Mouse (Mus musculus): ENCODE data around the gene 1700042G07Rik. TPM values are rescaled to one million over a fixed set of nuclear protein-coding genes. Genes with fewer than 3 reads are reported as not detected.

1700042G07Rik gene
- polyA plus RNA-seq, 1 experiment from 2014 or later = not detected

DNA sequence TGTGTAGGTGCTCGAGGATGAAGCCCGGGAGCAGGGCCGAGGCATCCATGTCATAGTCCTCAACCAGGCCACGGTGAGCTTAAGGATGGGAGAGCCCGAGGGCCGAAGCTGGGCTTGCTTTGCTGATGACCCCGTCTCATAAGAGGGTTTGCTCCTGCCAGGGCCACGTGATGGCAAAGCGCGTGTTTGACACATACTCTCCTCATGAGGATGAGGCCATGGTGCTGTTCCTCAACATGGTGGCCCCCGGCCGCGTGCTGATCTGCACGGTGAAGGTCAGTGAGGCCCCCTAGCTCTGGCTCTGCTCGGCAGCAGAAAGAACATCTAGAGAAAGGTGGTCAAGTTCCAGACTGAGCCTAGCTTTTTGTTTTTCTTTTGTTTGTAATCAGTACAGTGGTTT lies 20.5 kb upstream of the 1700042G07Rik start:
- H3K4me1 ChIP-seq (replicated peaks; ENCODE audit: control insufficient read depth, insufficient read depth, low read length) = peaks cover 9% of the 10 kb centered on the region
- no peak overlapping the region for H3K4me3 ChIP-seq (ENCODE audit: low read depth, low read length)
- H3K9ac ChIP-seq (ENCODE audit: low read length) = no peak overlapping the region
- no peaks in the 10 kb centered on the region for H3K9me3 ChIP-seq (ENCODE audit: control insufficient read depth, low read length)
- H3K27me3 ChIP-seq (replicated peaks; ENCODE audit: control insufficient read depth, insufficient read depth, low read length) = no peaks in the 10 kb centered on the region
- H3K27ac ChIP-seq (ENCODE audit: low read depth) = no peak overlapping the region
- peaks cover 57% of the 10 kb centered on the region for H3K36me3 ChIP-seq (ENCODE audit: control insufficient read depth, insufficient read depth, low read length)
- 95% methylated on average over 15 of the region's 15 CpGs for WGBS
- H3K4me2 ChIP-seq (ENCODE audit: low read length) = no peak overlapping the region
- no peak for ATAC-seq (replicated peaks; ENCODE audit: low FRiP score, low TSS enrichment, low read depth)
- no peak for DNase-seq (ENCODE audit: low spot score)

DNA sequence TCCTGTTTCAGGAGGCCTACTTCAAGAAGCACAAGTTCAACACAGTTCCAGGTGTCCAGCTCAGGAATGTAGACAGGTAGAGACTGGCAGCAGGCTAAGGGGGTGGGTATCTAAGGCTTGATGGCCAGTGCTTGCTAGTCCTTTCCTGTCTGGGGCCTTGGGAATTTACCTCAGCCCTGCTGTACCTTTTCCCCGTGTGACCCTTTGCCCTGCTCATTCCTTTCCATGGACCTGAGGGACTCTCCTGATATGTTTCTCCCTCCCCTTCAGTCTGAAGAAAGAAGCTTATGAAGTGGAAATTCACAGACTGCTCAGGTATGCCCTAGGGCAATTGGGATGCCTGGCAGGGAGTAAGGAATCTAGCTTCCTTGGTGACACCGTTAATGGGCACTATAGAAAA lies 15.3 kb upstream of the 1700042G07Rik start:
- H3K27ac ChIP-seq (ENCODE audit: low read depth) = no peak overlapping the region
- peaks cover 87% of the 10 kb centered on the region for H3K36me3 ChIP-seq (ENCODE audit: control insufficient read depth, insufficient read depth, low read length)
- H3K4me3 ChIP-seq (ENCODE audit: low read depth, low read length) = no peak overlapping the region
- H3K4me1 ChIP-seq (replicated peaks; ENCODE audit: control insufficient read depth, insufficient read depth, low read length) = no peaks in the 10 kb centered on the region
- no peak for ATAC-seq (replicated peaks; ENCODE audit: low FRiP score, low TSS enrichment, low read depth)
- DNase-seq (ENCODE audit: low spot score) = no peak
- no peaks in the 10 kb centered on the region for H3K9me3 ChIP-seq (ENCODE audit: control insufficient read depth, low read length)
- no peaks in the 10 kb centered on the region for H3K27me3 ChIP-seq (replicated peaks; ENCODE audit: control insufficient read depth, insufficient read depth, low read length)
- H3K4me2 ChIP-seq (ENCODE audit: low read length) = no peak overlapping the region
- no peak overlapping the region for H3K9ac ChIP-seq (ENCODE audit: low read length)
- WGBS = 96% methylated on average over 2 of the region's 2 CpGs

DNA sequence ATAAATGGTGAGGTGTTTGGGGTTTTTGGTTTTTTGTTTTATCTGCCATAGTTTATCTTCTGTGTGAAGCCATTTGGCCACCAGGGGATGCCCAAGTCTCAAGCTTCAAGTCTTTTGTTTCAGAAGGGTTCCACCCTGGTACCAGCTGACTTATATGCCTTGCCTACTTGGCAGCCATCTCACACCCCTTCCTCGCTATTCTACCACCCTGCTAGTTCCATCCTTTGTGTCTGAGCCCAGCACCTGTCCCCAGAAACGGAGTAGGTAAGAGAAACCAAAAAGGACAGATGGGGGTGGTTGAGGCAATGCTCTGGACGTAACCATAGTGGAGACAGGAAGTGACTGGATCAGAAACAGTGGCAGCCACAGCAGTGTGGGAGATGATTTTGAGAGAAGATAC lies 13.3 kb upstream of the 1700042G07Rik start:
- Histone ChIP-seq H3K9me3 (ENCODE audit: control insufficient read depth, low read length) (no peaks in the 10 kb centered on the region), H3K27ac (ENCODE audit: low read depth) (no peak overlapping the region), H3K4me1 (replicated peaks; ENCODE audit: control insufficient read depth, insufficient read depth, low read length) (no peaks in the 10 kb centered on the region), H3K4me2 (ENCODE audit: low read length) (no peak overlapping the region), H3K27me3 (replicated peaks; ENCODE audit: control insufficient read depth, insufficient read depth, low read length) (no peaks in the 10 kb centered on the region), H3K36me3 (ENCODE audit: control insufficient read depth, insufficient read depth, low read length) (peaks cover 68% of the 10 kb centered on the region), H3K9ac (ENCODE audit: low read length) (no peak overlapping the region), H3K4me3 (ENCODE audit: low read depth, low read length) (no peak overlapping the region)
- DNase-seq (ENCODE audit: low spot score) (no peak), ATAC-seq (replicated peaks; ENCODE audit: low FRiP score, low TSS enrichment, low read depth) (no peak)
- WGBS = 75% methylated on average over 3 of the region's 3 CpGs

DNA sequence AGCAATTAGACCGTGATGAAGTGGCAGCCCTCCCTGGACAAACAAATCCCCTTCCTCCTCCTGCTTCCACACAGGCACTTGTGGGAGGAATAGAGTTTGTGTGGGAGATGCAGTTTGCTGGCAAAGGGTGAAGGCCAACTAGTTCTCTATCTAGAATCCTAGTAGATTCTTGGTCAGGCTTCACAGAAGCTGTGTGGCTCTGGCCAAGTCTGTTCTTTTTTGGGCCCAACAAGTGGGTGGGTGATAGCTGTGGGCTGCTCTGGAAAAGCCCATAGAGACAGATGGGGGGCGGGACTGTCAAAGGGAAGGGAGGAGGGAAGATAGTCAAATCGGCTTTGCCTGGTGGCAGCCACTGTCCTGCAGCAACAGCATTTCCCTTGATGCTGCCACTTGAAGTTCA lies 12.4 kb upstream of the 1700042G07Rik start:
- ATAC-seq (replicated peaks; ENCODE audit: low FRiP score, low TSS enrichment, low read depth) (no peak), DNase-seq (ENCODE audit: low spot score) (no peak)
- Histone ChIP-seq H3K4me1 (replicated peaks; ENCODE audit: control insufficient read depth, insufficient read depth, low read length) (no peaks in the 10 kb centered on the region), H3K27ac (ENCODE audit: low read depth) (no peak overlapping the region), H3K4me3 (ENCODE audit: low read depth, low read length) (no peak overlapping the region), H3K36me3 (ENCODE audit: control insufficient read depth, insufficient read depth, low read length) (peaks cover 59% of the 10 kb centered on the region), H3K4me2 (ENCODE audit: low read length) (no peak overlapping the region), H3K27me3 (replicated peaks; ENCODE audit: control insufficient read depth, insufficient read depth, low read length) (no peaks in the 10 kb centered on the region), H3K9me3 (ENCODE audit: control insufficient read depth, low read length) (no peaks in the 10 kb centered on the region), H3K9ac (ENCODE audit: low read length) (no peak overlapping the region)
- WGBS = 91% methylated on average over 3 of the region's 3 CpGs

DNA sequence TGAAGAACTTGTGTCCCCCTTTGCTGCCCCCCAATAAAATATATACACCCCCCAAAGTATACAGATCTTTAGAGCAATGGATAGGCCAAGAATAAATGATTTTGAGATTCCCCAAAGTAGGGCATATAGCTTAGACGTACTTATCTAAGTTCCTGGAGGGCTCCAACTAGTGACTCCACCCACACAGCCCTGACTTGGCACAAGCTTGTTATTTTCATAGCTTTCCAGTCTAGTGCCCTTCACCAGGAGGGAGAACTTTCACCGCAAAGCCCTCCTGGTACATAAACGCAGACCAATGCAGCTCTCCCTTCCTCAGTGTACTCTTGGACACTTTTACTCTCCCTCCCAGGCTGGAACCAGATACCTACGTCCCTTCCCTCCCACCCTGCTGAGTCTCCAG lies 11.0 kb upstream of the 1700042G07Rik start:
- Histone ChIP-seq H3K4me2 (ENCODE audit: low read length) (no peak overlapping the region), H3K4me1 (replicated peaks; ENCODE audit: control insufficient read depth, insufficient read depth, low read length) (no peaks in the 10 kb centered on the region), H3K9me3 (ENCODE audit: control insufficient read depth, low read length) (no peaks in the 10 kb centered on the region), H3K4me3 (ENCODE audit: low read depth, low read length) (no peak overlapping the region), H3K27ac (ENCODE audit: low read depth) (no peak overlapping the region), H3K36me3 (ENCODE audit: control insufficient read depth, insufficient read depth, low read length) (peaks cover 45% of the 10 kb centered on the region), H3K27me3 (replicated peaks; ENCODE audit: control insufficient read depth, insufficient read depth, low read length) (no peaks in the 10 kb centered on the region), H3K9ac (ENCODE audit: low read length) (no peak overlapping the region)
- WGBS = 76% methylated on average over 4 of the region's 4 CpGs
- no peak for ATAC-seq (replicated peaks; ENCODE audit: low FRiP score, low TSS enrichment, low read depth)
- no peak for DNase-seq (ENCODE audit: low spot score)

DNA sequence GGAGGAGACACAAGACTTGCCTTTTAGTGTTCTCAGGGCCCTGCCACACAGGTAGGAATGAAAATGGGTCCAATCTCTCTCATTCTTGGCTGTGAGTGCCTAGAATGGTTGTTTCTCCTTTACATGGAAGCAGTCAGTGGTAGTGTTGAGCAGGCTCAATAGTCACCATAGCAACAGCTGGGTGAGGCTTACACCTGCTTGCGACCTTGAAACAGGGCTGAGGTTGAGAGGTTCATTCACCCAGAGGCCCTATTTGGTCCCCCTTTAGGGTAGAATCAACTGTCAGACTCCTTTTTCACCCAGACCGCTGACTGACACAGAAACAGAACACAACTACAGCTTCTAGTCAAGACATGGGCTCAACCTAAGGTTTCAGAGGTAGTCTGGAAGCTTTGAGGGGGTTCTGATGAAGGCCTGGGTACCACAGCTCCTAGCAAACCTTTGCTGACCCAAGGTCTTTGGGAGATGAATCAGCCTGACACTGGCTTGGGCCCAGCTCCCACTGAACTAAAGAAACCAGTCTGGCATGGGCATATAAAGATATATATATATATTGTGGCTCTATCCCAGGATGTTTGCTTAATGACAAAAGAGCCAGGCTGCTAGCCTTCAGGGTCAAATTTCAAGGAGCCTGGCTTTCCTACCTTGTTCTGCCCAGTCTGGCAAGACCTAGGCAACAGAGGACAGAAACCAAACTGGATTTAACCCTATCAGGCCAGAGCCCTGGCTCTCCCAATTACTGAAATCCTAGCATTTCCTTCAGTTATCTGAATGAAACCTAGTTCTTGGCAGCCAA lies 8.2 kb upstream of the 1700042G07Rik start:
- H3K27ac ChIP-seq (ENCODE audit: low read depth) = peak overlapping the region; percentile 14; the same call in 1 of the 2 replicates
- 68% methylated on average over 2 of the region's 2 CpGs for WGBS
- no peak overlapping the region for H3K4me2 ChIP-seq (ENCODE audit: low read length)
- H3K36me3 ChIP-seq (ENCODE audit: control insufficient read depth, insufficient read depth, low read length) = peaks cover 18% of the 10 kb centered on the region; the same call in 1 of the 2 replicates
- H3K9me3 ChIP-seq (ENCODE audit: control insufficient read depth, low read length) = no peaks in the 10 kb centered on the region
- DNase-seq (ENCODE audit: low spot score) (no peak), ATAC-seq (replicated peaks; ENCODE audit: low FRiP score, low TSS enrichment, low read depth) (no peak)
- H3K4me1 ChIP-seq (replicated peaks; ENCODE audit: control insufficient read depth, insufficient read depth, low read length) = no peaks in the 10 kb centered on the region
- H3K9ac ChIP-seq (ENCODE audit: low read length) = no peak overlapping the region
- H3K27me3 ChIP-seq (replicated peaks; ENCODE audit: control insufficient read depth, insufficient read depth, low read length) = no peaks in the 10 kb centered on the region
- no peak overlapping the region for H3K4me3 ChIP-seq (ENCODE audit: low read depth, low read length)

DNA sequence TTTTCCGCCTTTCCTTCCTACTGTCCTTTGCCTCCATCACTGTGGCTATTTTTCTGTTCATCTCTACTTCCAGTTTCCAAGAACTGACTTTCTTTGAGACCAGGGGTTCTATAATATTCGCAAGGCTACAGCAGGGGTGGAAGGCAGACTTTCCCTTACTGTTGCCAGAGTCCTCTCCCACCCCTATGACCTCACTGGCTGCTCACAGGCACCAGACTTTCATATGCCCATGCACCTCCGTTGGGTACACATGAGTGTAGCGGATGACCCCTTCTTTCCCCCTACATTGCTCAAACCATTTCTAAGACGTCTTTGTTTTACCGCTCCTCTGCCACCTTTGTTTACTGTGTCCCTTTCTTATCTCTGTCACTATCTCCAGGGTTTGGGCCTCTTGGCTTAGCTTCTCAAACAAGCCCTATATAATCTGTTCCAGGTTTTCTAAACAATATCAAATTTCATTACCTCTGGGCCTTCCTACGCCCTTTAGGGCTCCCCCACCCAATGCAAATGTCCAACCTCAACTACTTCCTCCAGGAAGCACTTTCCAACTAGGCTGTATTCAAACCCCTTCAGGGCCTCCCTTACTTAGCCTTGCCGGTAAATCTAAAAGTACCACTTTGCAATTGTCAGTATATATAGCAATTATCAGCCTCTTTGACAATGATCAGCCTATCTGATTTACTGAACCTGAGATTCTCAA lies 7.3 kb upstream of the 1700042G07Rik start:
- 33% methylated on average over 8 of the region's 8 CpGs for WGBS
- H3K27ac ChIP-seq (ENCODE audit: low read depth) = peak overlapping the region; percentile 14; the same call in 1 of the 2 replicates
- 0 out of 2 replicates have a peak overlapping the region, but pooled peaks have one; percentile 8 for H3K4me2 ChIP-seq (ENCODE audit: low read length)
- no peak overlapping the region for H3K4me3 ChIP-seq (ENCODE audit: low read depth, low read length)
- H3K4me1 ChIP-seq (replicated peaks; ENCODE audit: control insufficient read depth, insufficient read depth, low read length) = no peaks in the 10 kb centered on the region
- H3K27me3 ChIP-seq (replicated peaks; ENCODE audit: control insufficient read depth, insufficient read depth, low read length) = no peaks in the 10 kb centered on the region
- 0 out of 2 replicates have a peak, but pooled peaks cover 11% of the 10 kb centered on the region for H3K36me3 ChIP-seq (ENCODE audit: control insufficient read depth, insufficient read depth, low read length)
- no peak for DNase-seq (ENCODE audit: low spot score)
- no peak overlapping the region for H3K9ac ChIP-seq (ENCODE audit: low read length)
- H3K9me3 ChIP-seq (ENCODE audit: control insufficient read depth, low read length) = no peaks in the 10 kb centered on the region
- 0 out of 2 replicates have a peak, but pooled peaks have one; percentile 20 for ATAC-seq (replicated peaks; ENCODE audit: low FRiP score, low TSS enrichment, low read depth)

DNA sequence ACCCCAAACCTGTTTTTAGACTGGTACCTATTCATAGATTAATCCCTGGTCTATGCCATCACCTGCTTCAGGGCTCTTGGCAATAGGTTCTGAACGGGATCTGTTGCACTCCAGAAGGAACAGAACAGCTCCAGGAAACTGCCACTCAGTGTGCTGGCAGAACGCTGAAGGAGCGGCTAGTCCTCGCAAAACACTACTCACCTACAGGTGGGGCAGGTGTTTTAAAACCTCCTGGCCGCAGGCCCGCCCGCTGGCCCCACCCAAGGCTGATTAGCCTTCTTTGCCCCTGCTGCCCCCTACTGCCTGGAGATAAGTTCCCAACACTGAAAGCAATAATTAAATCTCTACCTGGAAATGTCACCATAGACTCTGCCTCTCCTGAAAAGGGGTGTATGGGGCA lies 5.8 kb upstream of the 1700042G07Rik start, which contains the start of gene Tspan1:
TSS of gene Tspan1 (minus strand) at position 198 of the 400 bp plus-strand sequence.
- Histone ChIP-seq H3K9me3 (ENCODE audit: control insufficient read depth, low read length) (no peaks in the 10 kb centered on the region), H3K4me3 (ENCODE audit: low read depth, low read length) (no peak within 1 kb of the TSS), H3K4me1 (replicated peaks; ENCODE audit: control insufficient read depth, insufficient read depth, low read length) (no peaks in the 10 kb centered on the region), H3K27me3 (replicated peaks; ENCODE audit: control insufficient read depth, insufficient read depth, low read length) (no peaks in the 10 kb centered on the region), H3K36me3 (ENCODE audit: control insufficient read depth, insufficient read depth, low read length) (no peaks in the 10 kb centered on the region), H3K27ac (ENCODE audit: low read depth) (no peak within 1 kb of the TSS), H3K4me2 (ENCODE audit: low read length) (no peak within 1 kb of the TSS; the same call in 1 of the 2 replicates), H3K9ac (ENCODE audit: low read length) (no peak within 1 kb of the TSS)
- DNase-seq (ENCODE audit: low spot score) = no peak
- ATAC-seq (replicated peaks; ENCODE audit: low FRiP score, low TSS enrichment, low read depth) = no peak; the same call in 1 of the 2 replicates
- WGBS = 21% methylated on average over 7 of the region's 7 CpGs
